Mouse (Mus musculus): Measurements from ENCODE around the gene Rnf144a.

The Rnf144a gene

DNA sequence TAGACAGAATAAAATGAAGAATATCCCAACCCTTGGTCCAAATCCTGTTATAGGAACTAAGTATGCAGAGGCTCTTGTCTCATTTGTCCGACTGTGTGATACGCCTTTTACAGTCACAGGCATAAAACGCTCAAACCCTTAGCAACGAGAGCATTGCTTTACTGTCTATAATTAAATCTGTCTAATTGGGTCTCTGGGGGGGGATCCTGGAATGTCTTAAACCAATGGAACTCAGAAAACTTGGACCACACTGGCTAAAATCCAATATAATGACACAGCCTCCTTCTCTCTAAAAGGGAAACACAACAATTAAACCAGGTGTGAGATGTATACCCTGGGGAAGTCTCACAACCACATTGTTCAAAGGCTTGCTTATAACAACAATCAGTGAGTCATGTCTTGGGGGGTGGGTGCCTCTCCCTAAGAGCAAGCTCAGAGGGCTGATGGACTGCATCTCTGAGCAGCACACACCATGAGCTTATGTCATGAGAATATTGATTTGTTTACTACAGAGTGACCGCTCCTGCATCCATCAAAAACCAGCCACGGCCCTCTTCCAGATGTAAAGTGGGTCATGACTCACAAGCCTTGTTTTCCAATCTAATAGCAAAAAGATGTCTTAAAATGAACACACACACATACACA, 85.9 kb downstream of the Rnf144a start:
- in situ Hi-C loops (cut with MseI, MboI), result no loop called here

GRCm38 (mm10) chr12:26323783-26324364, 91.2 kb downstream of the Rnf144a start:
- in situ Hi-C loops (cut with MseI, MboI), result no loop called here

GRCm38 (mm10) chr12:26316261-26316660, 98.8 kb downstream of the Rnf144a start:
- in situ Hi-C loops (cut with MseI, MboI), result loop anchor here in 1 of 2 experiments (10.0 kb wide), 1 partner anchor 99 kb away; the partner anchor contains the start of gene Rnf144a

DNA sequence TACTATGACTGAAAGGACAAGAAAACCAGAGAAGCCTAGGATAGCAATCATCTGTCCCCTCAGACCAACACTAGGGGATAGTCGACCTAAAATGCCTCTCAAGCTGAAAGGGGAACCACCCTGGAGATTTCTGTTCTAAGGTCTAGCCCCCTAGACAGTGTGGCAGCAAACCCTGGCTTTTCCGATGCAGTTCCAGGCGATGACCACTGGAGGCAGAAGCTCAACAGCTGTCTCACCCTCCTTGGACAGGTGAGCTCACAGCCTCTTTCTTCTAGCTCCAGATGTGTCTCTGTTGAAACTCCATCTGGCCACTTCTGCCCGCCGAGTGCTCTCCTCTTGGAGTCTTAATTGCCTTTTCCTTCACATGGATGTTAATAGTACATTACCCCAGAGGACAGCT, 100.1 kb downstream of the Rnf144a start:
- in situ Hi-C loops (cut with MseI, MboI), result loop anchor here in 1 of 2 experiments (10.0 kb wide), 1 partner anchor 100 kb away; the partner anchor contains the start of gene Rnf144a

DNA sequence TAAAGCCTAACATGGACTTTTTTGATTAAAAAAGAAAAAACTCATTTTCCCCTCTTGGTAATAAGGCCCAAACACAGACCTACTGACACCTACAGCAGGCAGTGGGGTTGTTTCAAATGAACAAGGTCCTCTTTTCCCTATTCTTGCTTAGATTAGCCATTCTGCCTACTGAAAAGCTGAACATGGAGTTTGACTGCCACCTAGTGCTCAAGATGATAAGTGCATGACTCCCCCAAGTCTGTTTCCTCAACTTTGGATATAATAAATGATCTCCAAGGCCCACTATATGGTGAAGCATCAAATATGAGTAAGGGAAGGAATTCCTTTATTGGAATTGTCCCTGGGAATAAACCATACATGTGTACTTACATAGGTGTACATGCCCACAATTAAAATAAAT, 103.5 kb downstream of the Rnf144a start:
- in situ Hi-C loops (cut with MseI, MboI), result loop anchor here in 1 of 2 experiments (10.0 kb wide), 1 partner anchor 103 kb away; the partner anchor contains the start of gene Rnf144a

DNA sequence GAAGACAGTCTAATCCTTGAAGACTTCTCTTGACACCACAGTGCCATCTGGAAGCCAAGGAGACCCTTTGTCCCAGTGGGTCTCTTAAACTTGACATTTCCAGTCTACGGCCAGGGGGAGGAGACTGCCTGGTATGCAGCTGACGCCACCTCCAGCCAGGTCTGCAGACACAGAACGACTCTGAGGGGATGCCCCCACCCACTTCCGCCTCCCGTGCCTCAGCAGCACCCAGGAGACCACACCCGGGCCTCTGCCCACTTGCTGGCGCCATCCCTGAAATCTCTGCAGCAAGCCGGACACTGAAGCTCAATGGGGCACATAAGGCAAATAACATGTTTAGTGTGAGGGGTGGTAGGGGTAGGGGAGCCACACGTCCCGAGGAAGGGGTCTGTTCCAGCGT, 104.8 kb downstream of the Rnf144a start:
- in situ Hi-C loops (cut with MseI, MboI), result loop anchor here in 1 of 2 experiments (10.0 kb wide), 1 partner anchor 105 kb away; the partner anchor contains the start of gene Rnf144a

DNA sequence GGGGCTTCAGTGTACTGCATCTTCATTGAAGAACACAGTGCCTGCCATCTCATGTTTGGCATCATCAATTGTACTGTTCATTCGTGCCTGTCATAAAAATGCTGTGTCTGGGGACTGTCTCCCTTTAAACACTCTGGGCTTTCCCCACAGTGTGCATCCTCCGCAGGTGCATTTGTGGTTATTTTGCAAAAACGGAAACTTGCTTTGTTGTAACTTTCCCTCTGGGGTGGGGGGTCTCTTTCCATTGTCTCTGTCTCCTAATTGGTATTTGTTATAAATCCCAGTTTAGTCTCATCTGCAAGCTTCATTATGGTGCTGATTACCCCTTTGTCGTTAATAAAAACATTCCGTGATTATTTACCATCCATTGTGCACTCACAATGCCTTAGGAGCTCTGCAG, 112.2 kb downstream of the Rnf144a start:
- in situ Hi-C loops (cut with MseI, MboI), result no loop called here

GRCm38 (mm10) chr12:26299515-26300090, 115.5 kb downstream of the Rnf144a start:
- in situ Hi-C loops (cut with MseI, MboI), result loop anchor here in 1 of 2 experiments (25.0 kb wide), 1 partner anchor 1237 kb away; no protein-coding TSS in a partner anchor

- in situ Hi-C loops (cut with MseI, MboI), result loop anchor here in 1 of 2 experiments (25.0 kb wide), 1 partner anchor 1234 kb away; no protein-coding TSS in a partner anchor
Observed at GRCm38 (mm10) chr12:26295995-26296394, 119.1 kb downstream of the Rnf144a start.

DNA sequence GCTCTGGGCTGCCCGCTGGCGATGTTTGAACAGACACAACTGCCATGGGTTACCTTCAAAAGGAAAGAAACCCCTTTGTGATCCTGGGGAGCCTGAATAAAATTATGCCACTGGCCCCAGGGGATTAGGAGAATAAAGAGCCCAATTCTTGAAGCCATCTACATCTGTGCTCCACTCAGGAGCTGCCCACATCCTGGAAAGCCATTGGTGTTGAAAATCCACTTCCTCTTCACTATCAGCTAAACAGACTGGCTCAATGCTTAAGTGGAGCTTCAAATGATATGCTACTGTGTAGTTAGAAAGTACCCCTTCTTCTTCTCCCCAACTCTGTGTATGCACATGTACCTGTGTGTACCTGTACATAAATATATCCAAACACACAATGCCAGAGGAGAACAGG, 125.9 kb downstream of the Rnf144a start:
- in situ Hi-C loops (cut with MseI, MboI), result loop anchor here in 1 of 2 experiments (25.0 kb wide), 1 partner anchor 1227 kb away; no protein-coding TSS in a partner anchor

- in situ Hi-C loops (cut with MseI, MboI), result loop anchor here in 1 of 2 experiments (25.0 kb wide), 1 partner anchor 1226 kb away; no protein-coding TSS in a partner anchor
Observed at GRCm38 (mm10) chr12:26288347-26288746, 126.7 kb downstream of the Rnf144a start.

DNA sequence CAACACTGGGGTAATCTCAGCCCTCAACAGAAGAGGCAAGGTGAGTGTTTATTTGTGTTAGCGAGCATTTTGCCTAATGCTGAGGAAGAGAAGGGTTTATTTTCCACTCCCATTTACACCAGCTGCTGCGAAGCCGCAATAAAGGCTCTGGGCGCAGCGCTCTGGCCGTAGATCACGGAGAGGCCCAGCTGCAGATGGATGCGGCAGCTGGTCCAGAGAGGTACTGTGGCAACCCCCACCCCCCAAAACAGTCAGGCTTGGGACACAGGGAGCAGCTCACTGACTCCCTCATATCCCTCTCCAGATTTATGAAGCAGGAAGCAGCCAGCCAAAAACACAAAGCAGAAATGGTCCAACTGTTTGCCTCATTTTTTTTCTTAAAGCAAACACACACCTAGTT, 129.1 kb downstream of the Rnf144a start:
- in situ Hi-C loops (cut with MseI, MboI), result loop anchor here in 1 of 2 experiments (25.0 kb wide), 1 partner anchor 1224 kb away; no protein-coding TSS in a partner anchor

DNA sequence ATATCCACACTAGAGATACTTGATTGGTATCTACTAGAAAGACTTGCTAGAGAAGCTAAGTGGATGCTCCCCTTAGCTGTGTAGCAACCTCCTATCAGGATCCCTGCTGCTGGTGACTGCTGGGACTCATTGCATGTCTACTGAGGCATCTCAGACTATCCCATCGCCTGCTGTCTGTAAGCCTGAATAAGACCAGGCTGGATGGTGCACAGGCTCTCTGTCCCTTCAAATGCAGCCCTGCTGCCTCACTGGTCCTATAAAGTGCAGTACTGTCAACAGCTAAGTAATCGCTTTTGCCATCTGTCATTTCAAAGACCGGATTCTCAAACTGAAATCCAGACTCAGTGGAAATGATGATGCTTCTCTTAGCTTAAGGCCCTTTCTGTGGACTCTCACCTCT, 129.6 kb downstream of the Rnf144a start:
- in situ Hi-C loops (cut with MseI, MboI), result loop anchor here in 1 of 2 experiments (25.0 kb wide), 1 partner anchor 1223 kb away; no protein-coding TSS in a partner anchor

DNA sequence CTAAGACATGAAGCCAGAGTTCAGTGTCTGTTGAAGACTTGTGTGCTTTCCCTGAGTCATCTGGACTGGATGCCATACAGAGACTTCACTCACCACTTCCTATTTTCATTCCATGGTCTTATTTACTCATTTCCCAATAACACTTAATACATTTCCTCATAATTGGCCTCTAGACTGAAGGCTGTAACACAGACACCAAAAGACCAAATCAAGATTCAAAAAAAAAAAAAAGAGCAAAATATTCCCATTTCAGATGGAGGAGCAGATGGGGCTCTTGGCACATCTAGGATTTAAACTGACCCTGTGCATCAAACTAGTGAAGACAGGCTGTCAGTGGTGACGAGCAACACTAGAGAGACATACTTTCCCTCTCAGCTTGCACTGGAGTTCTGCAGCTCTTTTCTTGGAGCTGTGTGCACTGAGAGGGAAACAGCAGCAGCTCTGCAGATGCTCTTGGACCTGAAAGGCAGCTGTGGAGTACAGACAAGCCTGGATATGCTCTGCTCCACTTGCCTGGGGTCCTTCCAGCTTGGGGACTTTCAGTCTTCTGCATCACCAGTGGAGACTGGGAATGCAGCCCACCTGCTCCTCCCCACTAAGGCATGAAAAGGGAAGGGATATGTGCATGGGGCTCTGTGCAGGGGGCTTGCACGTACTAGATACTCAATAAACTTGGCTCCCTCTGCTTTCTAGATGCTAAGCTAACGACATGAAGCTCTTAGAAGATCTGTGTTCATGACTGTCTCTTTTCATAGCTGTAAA, 134.2 kb downstream of the Rnf144a start:
- in situ Hi-C loops (cut with MseI, MboI), result loop anchor here in 1 of 2 experiments (25.0 kb wide), 1 partner anchor 1219 kb away; no protein-coding TSS in a partner anchor

DNA sequence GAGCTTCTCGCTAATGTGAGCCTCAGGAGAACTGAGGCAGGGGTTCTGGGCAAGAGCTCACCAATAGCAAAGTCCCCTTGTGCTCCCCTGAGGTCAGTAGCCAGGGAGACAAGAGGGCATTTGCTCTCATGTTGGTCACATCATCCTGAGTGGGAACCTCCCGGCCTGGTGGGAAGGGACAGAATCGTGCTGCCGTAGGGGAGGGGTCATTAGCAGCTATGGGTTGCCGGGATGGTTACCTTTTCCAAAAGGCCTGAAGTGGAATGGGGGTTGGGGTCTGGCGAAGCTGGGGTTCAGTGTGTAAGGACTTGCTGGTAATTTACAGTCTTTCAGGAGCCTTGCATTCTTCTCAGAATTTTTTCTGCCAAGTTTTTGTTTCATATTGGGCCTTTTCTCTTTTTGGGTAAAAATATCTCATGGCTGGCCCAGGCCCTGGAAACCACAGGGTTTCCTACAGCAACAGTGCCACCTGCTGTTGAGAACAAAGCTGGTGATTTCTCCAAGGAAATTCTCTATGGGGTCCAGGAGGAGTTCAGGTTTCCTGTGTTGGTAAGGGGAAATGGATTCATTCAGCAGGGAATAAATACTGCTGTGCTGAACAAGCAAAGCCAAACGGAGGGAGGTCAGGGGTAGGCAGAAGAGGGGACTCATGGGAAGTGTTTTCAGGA, 137.9 kb downstream of the Rnf144a start:
- in situ Hi-C loops (cut with MseI, MboI), result loop anchor here in 1 of 2 experiments (25.0 kb wide), 1 partner anchor 1215 kb away; no protein-coding TSS in a partner anchor

DNA sequence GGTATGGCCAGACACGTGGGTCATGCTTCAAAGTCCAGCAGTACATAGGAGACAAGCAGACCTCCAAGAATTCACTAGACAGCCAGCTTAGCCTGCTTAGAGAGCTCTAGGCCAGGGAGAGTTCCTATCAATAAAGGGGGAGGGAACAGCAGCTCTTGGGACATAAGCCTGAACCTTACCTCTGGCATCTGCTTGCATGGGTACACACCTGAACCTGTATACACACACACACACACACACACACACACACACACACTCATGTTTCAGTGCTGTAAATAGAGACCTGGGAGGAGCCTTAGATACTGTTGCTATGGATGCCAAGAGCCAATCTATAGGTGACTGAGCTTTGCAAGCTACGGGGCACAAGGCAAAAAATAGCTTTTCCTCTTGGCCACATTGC, 138.5 kb downstream of the Rnf144a start:
- in situ Hi-C loops (cut with MseI, MboI), result loop anchor here in 1 of 2 experiments (25.0 kb wide), 1 partner anchor 1214 kb away; no protein-coding TSS in a partner anchor
